Mouse (Mus musculus): Measurements from ENCODE around the gene Pacsin1.
A peak's percentile ranks its signal among the peaks of the same experiment; 100 is the strongest.

Pacsin1 gene

GRCm38 (mm10) chr17:27678924-27679813, 23.9 kb downstream of the Pacsin1 start:
- DNase-seq (ENCODE audit: extremely low spot score): no peak

GRCm38 (mm10) chr17:27684886-27685549, 29.7 kb downstream of the Pacsin1 start:
- DNase-seq (ENCODE audit: extremely low spot score): peak; percentile 79

- DNase-seq (ENCODE audit: extremely low spot score): no peak
These were observed 30.2 kb downstream of the Pacsin1 start for GRCm38 (mm10) chr17:27685550-27685913.

GRCm38 (mm10) chr17:27686395-27686794, 31.1 kb downstream of the Pacsin1 start:
- no peak for DNase-seq (ENCODE audit: extremely low spot score)

- DNase-seq (ENCODE audit: extremely low spot score): no peak
These were observed 35.8 kb downstream of the Pacsin1 start for GRCm38 (mm10) chr17:27690993-27691693.

DNA sequence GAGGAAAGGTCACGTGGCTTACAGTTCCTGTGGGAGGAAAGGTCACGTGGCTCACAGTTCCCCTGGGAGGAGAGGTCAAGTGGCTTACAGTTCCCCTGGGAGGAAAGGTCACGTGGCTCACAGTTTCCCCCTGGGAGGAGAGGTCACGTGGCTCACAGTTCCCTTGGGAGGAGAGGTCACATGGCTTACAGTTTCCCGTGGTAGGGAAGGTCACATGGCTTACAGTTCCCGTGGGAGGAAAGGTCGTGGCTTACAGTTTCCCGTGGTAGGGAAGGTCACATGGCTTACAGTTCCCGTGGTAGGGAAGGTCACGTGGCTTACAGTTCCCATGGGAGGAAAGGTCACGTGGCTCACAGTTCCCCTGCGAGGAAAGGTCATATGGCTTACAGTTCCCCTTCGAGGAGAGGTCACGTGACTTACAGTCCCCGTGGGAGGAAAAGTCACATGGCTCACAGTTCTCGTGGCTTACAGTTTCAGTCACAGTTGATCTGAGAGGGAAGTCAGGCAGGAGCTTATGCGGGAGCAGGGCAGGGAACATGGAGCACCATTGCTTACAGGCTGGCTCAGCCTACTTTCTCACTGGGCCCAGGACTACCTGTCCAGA, 44.4 kb downstream of the Pacsin1 start:
- no peak for DNase-seq (ENCODE audit: extremely low spot score)

GRCm38 (mm10) chr17:27700812-27701211, 45.5 kb downstream of the Pacsin1 start:
- no peak for DNase-seq (ENCODE audit: extremely low spot score)

DNA sequence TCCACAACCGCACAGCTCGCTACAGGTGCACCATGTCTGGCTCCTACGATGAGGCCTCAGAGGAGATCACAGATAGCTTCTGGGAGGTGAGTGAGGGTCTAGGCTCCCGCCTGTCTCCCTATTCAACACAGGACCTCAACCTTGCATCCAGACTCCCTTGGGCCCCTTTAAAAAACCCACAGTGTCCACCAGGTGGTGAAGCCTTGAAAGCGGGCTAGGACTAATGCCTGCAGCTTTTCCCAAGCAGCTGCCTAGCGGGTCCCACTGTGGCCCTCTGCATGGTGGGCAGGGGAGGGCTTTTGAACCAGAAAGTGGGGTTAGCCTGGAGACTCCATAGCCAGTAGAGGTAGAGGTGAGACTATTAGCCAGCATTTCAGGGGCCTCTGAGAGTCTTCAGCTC, 46.5 kb downstream of the Pacsin1 start:
- DNase-seq (ENCODE audit: extremely low spot score): no peak

DNA sequence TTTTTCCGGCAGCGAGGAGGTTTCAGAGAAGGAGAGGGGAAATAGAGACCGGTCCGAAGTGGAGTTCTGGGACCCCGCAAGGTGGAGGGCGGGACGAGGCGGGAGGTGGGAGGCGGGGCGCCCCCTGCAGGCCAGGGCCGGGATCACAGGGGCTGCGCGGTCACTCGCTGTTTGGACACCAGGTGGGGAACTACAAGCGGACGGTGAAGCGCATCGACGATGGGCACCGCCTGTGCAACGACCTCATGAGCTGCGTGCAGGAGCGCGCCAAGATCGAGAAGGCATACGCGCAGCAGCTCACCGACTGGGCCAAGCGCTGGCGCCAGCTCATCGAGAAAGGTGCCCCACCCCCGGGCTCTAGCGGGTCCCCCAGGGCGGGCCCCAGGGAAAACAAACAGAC, 47.2 kb downstream of the Pacsin1 start:
- peak; percentile 83 for DNase-seq (ENCODE audit: extremely low spot score)

GRCm38 (mm10) chr17:27703961-27704621, 48.8 kb downstream of the Pacsin1 start:
- DNase-seq (ENCODE audit: extremely low spot score): no peak

GRCm38 (mm10) chr17:27705661-27706060, 50.4 kb downstream of the Pacsin1 start:
- no peak for DNase-seq (ENCODE audit: extremely low spot score)

DNA sequence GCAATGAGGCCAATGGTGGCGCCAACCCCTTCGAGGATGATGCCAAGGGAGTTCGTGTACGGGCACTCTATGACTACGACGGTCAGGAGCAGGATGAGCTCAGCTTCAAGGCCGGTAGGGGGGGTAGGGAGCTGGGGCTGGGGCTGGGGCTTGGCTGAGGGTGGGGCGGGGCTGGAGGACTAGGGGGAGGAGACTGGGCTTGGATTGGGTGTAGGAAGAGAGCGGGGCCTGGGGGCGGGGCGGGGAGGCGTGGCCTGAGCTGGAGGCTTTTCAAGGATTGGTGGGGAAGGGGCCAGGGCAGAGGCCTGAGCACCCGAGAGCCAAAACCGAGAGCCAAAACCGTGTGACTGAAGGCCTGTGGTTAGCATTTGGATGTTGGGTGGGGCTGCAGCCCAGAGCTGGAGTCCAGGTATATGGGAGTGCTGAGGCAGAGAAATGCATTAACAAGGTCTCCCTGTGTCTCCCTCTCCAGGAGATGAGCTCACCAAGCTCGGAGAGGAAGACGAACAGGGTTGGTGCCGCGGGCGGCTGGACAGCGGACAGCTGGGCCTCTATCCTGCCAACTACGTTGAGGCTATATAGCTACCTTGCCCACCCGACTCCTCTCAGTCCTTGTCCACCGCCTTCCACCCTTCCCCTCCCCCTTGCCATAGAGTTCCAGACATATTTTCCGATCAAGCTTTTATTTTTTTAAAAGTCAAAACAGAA, 52.8 kb downstream of the Pacsin1 start:
- peak; percentile 99 for DNase-seq (ENCODE audit: extremely low spot score)

GRCm38 (mm10) chr17:27709650-27710049, 54.3 kb downstream of the Pacsin1 start:
- DNase-seq (ENCODE audit: extremely low spot score): no peak

GRCm38 (mm10) chr17:27712832-27713231, 57.5 kb downstream of the Pacsin1 start:
- no peak for DNase-seq (ENCODE audit: extremely low spot score)

DNA sequence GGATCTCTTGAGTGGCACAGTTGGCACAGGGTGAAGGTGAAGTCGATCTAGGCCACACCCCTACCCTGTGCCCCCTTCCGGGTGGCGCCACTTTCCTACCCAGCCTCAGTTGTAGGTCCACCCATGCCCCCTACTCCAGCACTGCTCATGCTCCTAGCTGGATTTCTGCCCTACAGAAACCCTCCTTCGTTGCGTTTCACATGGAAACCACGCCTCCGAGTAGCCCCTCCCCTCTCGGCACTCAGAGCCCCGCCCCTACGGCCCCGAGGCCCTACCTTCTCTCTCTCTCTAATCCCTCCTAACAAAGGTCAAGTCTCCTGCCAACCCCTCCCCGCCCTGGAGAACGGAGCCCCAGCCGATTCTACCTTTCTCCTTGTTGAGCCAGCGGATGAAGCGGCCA, 61.5 kb downstream of the Pacsin1 start:
- peak; percentile 70 for DNase-seq (ENCODE audit: extremely low spot score)

DNA sequence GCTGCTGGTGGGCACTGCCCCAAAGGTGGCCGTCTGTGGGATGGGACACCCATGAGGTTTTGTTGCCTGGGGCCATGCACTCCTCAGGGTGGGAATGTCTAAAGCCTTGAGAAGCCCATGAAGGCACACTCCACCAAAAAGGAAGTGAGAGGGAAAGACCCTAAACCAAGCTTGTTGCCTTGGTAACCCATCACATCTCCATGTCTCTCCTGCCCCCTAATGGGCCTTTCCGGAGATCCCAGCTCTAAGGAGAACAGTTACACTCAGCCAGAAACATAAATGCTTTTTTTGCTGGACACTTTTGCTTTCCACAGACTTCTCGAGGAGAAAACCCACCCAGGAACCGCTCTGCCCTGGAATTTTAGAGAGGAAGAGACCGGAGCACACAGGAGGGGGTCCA, 62.9 kb downstream of the Pacsin1 start:
- no peak for DNase-seq (ENCODE audit: extremely low spot score)

DNA sequence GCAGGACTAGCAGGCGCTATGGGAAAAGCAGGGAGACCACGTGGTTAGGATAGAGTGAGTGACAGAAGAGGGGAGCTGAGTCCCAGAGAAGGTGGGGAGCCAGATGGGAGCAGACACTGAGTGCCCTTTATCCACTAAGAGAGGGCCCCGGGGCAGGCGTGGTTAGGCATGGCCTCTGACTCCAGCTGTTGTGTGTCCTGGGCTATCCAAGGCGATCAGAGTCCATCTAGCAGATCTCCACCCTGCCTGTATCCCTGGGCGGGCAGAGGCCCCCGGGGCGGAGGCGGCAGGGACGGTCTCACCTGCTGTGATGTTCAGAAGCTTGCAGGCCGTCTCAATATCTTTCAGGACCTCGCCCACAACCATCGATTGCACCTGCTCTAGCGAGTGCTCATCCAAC, 64.4 kb downstream of the Pacsin1 start:
- no peak for DNase-seq (ENCODE audit: extremely low spot score)

DNA sequence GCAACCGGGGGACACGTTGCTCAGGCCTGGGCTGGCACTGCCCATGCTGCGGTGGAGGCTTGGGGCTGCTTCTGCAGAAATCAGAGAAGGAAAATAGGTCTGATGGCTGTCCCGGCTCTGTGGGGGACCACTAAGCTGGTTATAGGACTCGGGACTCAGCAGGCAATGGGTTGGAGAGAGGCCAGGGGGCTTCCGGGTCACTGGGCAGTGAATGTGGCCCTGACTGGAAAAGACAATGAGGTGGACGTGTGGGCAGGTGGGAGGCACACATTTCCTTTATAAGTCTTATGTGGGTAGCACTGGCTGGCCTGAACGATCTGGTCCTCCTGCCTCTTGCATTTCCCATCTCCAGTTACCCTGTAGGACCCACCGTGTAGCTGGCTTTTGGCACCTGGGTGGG, 65.0 kb downstream of the Pacsin1 start:
- no peak for DNase-seq (ENCODE audit: extremely low spot score)

GRCm38 (mm10) chr17:27721125-27721664, 65.9 kb downstream of the Pacsin1 start:
- DNase-seq (ENCODE audit: extremely low spot score): no peak

GRCm38 (mm10) chr17:27724327-27724726, 69.0 kb downstream of the Pacsin1 start:
- DNase-seq (ENCODE audit: extremely low spot score): no peak

DNA sequence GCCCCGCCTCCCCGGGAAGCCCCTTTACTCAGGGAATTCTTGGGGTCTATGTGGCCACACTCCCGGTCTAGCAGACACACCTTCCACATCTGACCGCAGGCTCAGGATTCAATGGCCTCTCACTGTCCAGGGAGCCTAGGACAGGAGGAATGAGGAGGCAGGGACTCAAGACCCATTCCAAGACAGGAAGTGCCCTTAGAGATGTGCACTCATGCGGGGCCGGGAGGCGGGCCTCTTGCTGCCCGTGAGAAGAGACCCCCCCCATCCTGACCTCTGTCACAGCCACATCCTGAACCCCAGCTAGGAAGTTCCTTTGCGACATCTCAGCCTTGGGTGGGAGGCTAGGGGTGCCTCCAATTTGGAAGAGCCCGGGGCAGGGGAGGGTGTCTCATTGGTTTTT, 69.7 kb downstream of the Pacsin1 start:
- DNase-seq (ENCODE audit: extremely low spot score): no peak

Data from embryo, embryonic 9.5 days (tissue).